20 mouse cellular contexts compared by ENCODE assay signal in the genomic region with DNA sequence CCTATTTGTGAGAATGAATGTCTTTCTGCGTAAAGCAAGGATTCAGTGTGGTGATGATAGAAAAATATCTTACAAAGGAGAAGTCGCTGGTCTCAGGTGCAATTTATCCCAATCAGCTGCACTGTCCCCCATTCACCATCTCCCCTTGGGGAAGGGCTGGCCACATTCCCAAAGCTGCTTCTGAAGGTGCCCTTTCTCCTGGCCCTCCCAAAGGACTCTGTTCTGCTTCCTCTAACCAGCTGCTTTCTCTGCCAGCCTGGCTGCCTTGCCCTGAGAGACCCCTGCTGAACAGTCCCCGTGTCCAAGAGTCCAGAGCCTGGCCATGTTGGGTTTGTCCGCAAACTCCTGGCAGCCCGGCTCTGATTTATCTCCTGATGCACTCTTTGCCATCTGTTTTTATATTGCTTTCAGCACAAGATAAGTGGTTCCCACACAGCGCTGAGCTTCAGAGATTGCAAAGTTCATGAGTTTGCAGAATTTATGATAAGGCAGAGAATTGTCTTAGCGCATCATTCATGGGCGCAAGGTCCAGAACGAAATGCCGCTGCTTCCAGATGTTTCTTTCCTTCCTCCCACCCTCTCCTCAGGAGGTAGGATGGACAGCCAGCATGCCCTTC.
"Had no signal": no experiment of that assay in that cellular context is flagged by ENCODE, and none has a peak within 500 bp of the region (broad histone marks: within the 10 kb centered on the region; RNA-seq: fewer than 3 reads in every experiment).

No protein-coding gene starts in this region.

- DNase-seq: kidney, adult 8-10 months; kidney, postnatal 10 days; kidney, postnatal 36 days; layer of hippocampus, postnatal 36 days; liver, postnatal 0 days; lung, embryonic 14.5 days; retina, postnatal 1 day; right cerebral cortex, postnatal 25 days; spleen, adult 18-20 months; thymus, adult 2 months; thymus, postnatal 14 days; thymus, postnatal 4 days had no signal

- H3K4me3 ChIP-seq: kidney, embryonic 15.5 days; limb, embryonic 12.5 days; limb, embryonic 15.5 days; midbrain, embryonic 13.5 days; stomach, embryonic 15.5 days had no signal

- H3K27ac ChIP-seq: kidney, embryonic 15.5 days; limb, embryonic 12.5 days; limb, embryonic 15.5 days; liver, embryonic 14.5 days; macrophage; midbrain, embryonic 13.5 days; stomach, embryonic 15.5 days had no signal

- ATAC-seq: liver, postnatal 0 days; lung, postnatal 0 days; midbrain, embryonic 13.5 days had no signal
